Mouse (Mus musculus) frontal cortex, adult (tissue): ENCODE results near the gene Timp3.
A peak's percentile ranks its signal among the peaks of the same experiment; 100 is the strongest.

Experiments
- ATAC-seq: cut with Nextera tagmentation; 2 replicates; pipeline ENCODE4 v1.9.2; 2017; ENCODE audit warnings: mild to moderate bottlenecking, moderate library complexity, mixed read lengths; ENCODE audit not compliant: low TSS enrichment

Timp3 gene

GRCm38 (mm10) chr10:86297307-86297706 is 2.9 kb upstream of the Timp3 start:
- ATAC-seq: no peak

GRCm38 (mm10) chr10:86298326-86298725 is 1.8 kb upstream of the Timp3 start:
- ATAC-seq: no peak

- no peak for ATAC-seq
Observed at GRCm38 (mm10) chr10:86299795-86300194, 377 bp upstream of the Timp3 start.

DNA sequence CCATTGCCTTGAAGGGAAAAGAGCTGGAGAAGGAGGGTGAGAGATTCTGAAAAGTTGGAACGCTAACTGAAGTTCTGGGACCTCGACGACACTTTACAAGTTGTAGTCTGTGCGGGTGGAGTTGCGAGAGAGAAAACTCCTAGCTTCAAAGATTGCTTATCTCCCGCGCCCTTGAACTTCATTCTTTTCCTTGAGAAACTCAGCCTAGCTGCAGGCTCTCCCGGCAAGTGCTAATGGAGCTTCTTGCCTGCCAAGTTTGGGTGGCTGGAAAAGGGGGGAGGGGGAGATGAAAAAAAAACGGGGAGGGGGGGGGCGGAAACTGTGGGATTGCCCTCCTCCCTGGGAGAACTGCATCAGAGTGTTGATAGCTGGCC is 932 bp downstream of the Timp3 start:
- no peak for ATAC-seq

DNA sequence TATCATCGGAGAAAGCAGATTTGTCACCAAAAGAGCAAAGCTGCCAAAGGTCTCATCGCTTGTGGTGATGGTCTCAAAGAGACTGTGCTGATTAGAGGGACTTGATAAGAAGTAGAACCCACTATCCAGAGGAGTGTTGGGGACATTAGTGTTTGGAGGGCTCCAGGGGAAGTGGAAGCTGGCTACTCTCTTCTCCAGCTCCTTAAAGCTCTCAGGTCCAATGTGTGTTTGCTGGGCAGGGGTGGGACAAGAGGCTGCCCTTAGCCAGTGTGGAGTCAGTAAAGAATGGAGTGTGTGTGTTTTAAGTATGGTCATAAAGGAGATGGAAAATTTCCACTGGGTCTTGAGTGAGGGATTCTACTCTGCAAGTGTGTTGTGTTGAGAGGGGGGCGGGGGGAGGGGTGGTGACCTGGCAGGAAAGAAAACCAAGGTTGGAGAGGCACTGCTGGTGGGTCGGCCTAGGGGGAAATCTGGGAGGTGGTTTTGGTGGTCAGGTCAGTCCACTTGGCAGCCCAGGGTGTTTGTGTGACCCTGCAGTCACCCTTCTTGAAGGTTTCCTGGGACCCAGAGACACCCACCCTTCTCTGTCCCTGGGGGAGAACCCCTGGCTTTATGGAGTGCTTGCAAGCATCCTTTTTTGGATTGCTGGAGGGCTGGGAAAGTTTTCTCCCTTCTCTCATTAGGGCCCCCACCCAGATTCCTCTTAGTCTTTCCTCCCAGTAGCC is 1.6 kb downstream of the Timp3 start:
- no peak for ATAC-seq

GRCm38 (mm10) chr10:86302318-86302648 is 2.1 kb downstream of the Timp3 start:
- ATAC-seq: no peak

DNA sequence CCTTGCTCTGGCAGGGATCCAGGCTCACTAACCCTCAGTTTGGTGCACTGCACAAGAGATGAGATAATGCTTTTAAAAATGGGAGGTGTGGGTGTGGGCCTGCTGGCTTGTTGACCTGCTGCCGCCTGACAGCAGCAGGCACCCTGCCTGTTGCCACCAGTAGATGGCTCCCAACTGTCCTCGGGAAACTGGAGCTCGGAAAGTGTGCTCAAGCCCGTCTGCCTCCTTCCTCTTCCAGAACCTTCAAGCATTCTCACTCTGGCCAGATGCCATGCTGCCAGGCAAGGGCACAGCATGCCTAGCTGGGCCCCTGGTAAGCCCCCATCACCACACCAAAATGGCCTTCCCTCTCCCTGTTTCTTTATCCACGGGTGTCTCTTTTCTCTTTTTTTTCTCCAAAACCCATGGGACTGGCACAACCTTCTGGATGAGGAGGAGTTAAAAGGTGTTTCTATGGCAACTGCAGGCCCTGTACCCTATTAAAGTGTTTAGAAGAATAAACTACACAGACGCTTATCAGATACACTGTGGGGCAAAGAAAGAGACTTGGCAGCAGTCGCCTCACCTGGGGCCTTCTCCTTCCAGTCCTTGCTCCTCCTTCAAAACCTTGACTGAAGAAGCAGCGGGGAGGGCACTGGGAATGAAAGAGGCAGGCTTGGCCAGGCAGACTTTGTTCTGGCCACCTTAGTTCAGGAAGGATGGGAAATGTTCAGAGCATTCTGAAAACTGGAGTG is 2.8 kb downstream of the Timp3 start:
- peak; percentile 92 for ATAC-seq

- ATAC-seq: no peak
Observed at GRCm38 (mm10) chr10:86303495-86303876, 3.3 kb downstream of the Timp3 start.

DNA sequence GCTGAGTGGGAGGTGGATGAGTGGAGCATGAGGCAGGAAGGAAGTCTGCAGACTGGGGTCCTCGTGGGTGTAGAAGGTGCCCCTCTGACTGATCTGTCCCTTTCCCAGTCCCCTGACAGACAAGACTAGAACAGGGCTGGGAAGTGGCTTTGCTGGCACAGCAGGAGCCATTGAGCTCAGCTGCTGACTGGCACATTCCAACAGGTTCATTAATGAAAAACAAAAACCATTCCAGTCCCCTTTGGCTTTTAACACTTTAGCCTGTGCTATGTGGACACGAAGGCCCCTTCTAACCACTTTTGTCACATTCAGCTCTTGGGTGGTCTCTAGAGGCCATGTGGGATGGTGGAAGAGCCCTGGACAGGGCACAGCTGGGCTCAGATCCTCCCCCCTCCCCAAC is 4.4 kb downstream of the Timp3 start:
- no peak for ATAC-seq

GRCm38 (mm10) chr10:86307235-86307634 is 7.1 kb downstream of the Timp3 start:
- ATAC-seq: no peak

DNA sequence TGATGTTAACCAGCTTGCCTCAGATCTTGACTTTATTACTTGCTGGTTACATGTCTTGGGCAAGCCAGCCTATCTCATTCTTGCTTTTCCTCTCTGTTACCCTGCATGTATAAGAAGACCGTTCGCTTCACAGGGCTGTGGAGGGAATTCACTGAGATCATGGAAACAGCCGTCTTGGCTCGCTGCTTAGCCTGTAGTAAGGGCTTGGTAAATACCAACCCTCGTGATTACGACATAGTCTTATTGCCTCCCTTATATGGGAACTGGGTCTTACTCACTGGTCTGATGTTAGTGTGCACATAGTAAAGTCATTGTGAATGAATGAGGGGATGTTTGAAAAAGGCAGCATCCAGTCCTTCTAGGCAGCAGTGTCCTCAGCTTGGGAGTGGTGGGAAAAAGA is 10.4 kb downstream of the Timp3 start:
- no peak for ATAC-seq

GRCm38 (mm10) chr10:86312976-86313375 is 12.8 kb downstream of the Timp3 start:
- ATAC-seq: no peak

DNA sequence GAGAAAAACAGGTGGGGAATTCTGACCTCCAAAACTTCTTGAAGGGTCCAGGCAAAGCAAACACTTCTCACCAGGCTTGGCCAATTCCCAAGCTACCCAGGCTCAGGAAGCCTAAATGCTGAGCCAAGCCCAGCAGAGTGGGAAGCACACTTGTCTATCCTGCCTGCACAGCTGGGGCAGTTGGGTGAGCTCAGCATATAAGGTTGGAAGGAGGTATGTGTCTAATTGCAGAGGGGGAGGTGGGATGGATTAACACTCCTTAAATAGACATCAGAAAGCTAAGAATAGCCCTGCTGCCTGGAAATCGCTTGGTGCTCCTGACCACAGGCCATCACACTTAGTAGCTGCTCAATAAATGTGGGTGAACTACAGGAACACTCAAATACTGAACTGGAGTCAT is 13.3 kb downstream of the Timp3 start:
- no peak for ATAC-seq

DNA sequence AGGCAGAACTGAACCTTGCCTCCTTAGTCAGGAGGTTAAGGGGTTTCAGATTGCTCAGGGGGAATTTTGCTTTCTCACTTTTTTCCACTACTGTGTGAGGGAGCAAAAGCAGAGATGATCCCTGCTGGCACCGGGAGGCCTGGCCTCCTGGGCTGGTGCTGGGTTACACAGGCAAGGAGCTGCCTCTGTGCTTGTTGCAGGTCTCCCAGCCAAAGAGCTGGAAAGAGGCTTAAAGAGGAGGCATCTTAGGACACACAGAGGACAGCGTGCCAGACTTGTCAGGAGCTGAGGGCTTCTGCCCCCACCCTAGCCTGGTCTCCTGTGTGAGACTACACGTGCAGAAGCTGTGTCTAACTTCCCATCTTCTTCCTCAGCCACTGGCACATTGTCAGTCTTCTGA is 15.3 kb downstream of the Timp3 start:
- no peak for ATAC-seq

- no peak for ATAC-seq
Observed at GRCm38 (mm10) chr10:86317633-86318032, 17.5 kb downstream of the Timp3 start.

DNA sequence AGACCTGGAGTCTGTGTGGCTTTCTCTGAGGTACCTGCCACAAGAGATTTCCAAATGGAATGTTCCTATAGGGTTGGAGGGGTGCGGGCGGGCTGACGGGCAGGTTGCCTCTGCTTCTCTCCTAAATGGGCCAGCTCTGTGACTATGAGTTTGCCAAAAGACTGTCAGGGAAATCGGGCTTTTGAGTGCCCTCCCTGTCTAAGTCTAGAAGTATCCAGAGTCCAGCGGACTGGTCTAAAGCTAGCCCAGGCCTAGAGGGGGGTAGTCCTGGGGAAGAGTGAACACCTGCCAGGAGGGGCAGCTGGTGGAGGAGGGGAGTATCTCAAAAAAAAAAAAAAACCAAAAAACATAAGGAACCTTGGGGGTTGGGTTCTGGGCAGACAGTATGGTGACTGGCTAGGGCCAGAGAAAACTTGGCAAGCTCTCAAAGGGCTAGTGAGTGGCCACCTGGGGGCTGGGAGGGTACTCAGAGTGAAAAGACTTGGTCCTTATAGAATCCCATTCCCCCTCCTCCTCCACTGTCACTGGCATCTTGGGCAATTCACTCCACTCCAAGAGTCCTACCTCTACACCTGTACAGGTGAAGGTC is 18.5 kb downstream of the Timp3 start:
- ATAC-seq: no peak

GRCm38 (mm10) chr10:86319526-86319925 is 19.4 kb downstream of the Timp3 start:
- no peak for ATAC-seq

DNA sequence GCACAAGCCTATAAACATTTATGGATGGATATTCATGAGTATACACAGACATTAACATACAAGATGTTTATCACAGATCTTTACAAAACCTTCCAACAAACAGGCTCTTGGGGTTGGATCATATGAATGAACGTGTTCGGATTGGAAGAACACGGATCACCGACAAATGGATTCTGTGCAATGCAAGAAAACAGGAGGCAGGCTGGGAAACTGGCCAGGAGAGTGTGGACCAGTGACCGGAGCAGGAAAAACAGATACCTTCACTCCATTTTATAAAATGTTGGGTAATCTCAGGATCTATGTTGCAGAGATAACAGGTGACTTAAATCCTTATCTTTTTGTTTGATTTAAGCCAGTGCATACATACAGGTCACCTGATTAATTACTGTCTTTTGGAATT is 20.0 kb downstream of the Timp3 start:
- no peak for ATAC-seq

DNA sequence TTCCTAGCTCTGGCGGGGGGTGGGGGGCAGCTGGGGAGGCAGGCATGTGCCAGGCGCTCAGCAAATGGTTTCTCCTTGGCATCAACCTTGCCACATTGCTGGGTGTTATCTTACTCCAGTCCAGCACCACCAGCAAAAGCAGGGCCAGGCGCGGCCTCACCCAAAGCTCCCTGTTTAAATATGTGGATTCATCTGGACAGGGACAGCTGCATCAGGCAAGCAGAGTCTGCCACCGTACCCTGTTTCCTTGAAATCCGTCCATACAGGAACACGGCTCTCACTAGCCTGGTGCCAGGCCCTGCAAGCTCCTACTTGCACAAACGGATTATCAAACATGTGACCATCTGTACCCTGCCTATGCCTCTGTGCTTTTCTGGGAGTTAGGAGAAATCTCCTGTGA is 21.0 kb downstream of the Timp3 start:
- peak; percentile 29 for ATAC-seq

GRCm38 (mm10) chr10:86322006-86322405 is 21.8 kb downstream of the Timp3 start:
- ATAC-seq: no peak

- ATAC-seq: peak; percentile 28
Observed at GRCm38 (mm10) chr10:86323275-86323994, 23.3 kb downstream of the Timp3 start.

- no peak for ATAC-seq
Observed at GRCm38 (mm10) chr10:86325272-86325671, 25.1 kb downstream of the Timp3 start.

GRCm38 (mm10) chr10:86328143-86328542 is 28.0 kb downstream of the Timp3 start:
- ATAC-seq: no peak
